Mouse (Mus musculus) CH12.LX (cell line): ENCODE data around the gene Tmem50b. TPM values are rescaled to one million over a fixed set of nuclear protein-coding genes. Genes with fewer than 3 reads are reported as not detected.
A peak's percentile ranks its signal among the peaks of the same experiment; 100 is the strongest.

Experiments
- DNase-seq: peaks from one replicate; pipeline ENCODE4 v3.0.0-alpha.2; 2013; ENCODE audit errors: extremely low read depth
- H3K27ac ChIP-seq: 2 replicates; pipeline ENCODE4 v1.5.1; 2012; ENCODE audit warnings: low read depth, mild to moderate bottlenecking, control low read depth, moderate library complexity; ENCODE audit not compliant: insufficient read depth
- H3K27me3 ChIP-seq: replicated peaks from 2 replicates; pipeline ENCODE3; 2012; ENCODE audit warnings: inconsistent platforms
- H3K36me3 ChIP-seq, 2 experiments: replicated peaks in 1 of 2; 2 replicates each; pipeline versions ENCODE3 to v1.6.1; 2012; ENCODE audit warnings: inconsistent platforms in 1 of 2, low read length in 1 of 2, mild to moderate bottlenecking in 1 of 2, mixed read lengths in 1 of 2, moderate library complexity in 1 of 2; ENCODE audit not compliant: control insufficient read depth in 1 of 2, insufficient read depth in 1 of 2
- H3K4me1 ChIP-seq, 2 experiments: 2 replicates each; pipeline ENCODE4 v1.6.1; 2012; ENCODE audit warnings: inconsistent platforms in 1 of 2, moderate library complexity in 1 of 2; ENCODE audit not compliant: insufficient read depth in 2 of 2, control insufficient read depth in 1 of 2
- H3K4me2 ChIP-seq: 2 replicates; pipeline ENCODE4 v1.6.1; 2012; ENCODE audit warnings: low read depth, mild to moderate bottlenecking, control low read depth; ENCODE audit not compliant: poor library complexity, insufficient read depth, severe bottlenecking
- H3K4me3 ChIP-seq, 3 experiments: fragments of 150-350 bp in 1 of 3; sonication (generic) in 1 of 3; replicated peaks in 1 of 3; 2 replicates each; pipeline versions ENCODE3 to v1.5.1; 2011 to 2012; ENCODE audit warnings: low read depth in 2 of 3, low read length in 2 of 3, mild to moderate bottlenecking in 2 of 3, moderate library complexity in 2 of 3, control low read depth in 1 of 3, improper control_type of control experiment in 1 of 3, inconsistent platforms in 1 of 3, mixed read lengths in 1 of 3; ENCODE audit not compliant: poor library complexity in 1 of 3
- H3K79me2 ChIP-seq: replicated peaks from 2 replicates; pipeline ENCODE4 v1.6.1; 2012; ENCODE audit warnings: mild to moderate bottlenecking, moderate library complexity; ENCODE audit not compliant: control insufficient read depth, poor library complexity, insufficient read depth, severe bottlenecking; ENCODE audit errors: extremely low read depth
- H3K9ac ChIP-seq: 2 replicates; pipeline ENCODE4 v1.6.1; 2012; ENCODE audit warnings: low read depth, mild to moderate bottlenecking, control low read depth, moderate library complexity; ENCODE audit not compliant: insufficient read depth
- H3K9me3 ChIP-seq: replicated peaks from 2 replicates; pipeline ENCODE3; 2012; ENCODE audit warnings: low read length, inconsistent platforms, mixed read lengths
- BHLHE40 ChIP-seq: IDR thresholded peaks from 2 replicates; pipeline ENCODE4 v1.6.1; 2011; ENCODE audit warnings: mild to moderate bottlenecking, low read depth, low read length, improper control_type of control experiment
- CHD1 ChIP-seq: IDR thresholded peaks from 2 replicates; pipeline ENCODE4 v1.6.1; 2012; ENCODE audit warnings: low read depth, low read length, improper control_type of control experiment, inconsistent platforms
- CHD2 ChIP-seq: IDR thresholded peaks from 2 replicates; pipeline ENCODE4 v1.6.1; 2011; ENCODE audit warnings: low read length, improper control_type of control experiment
- CTCF ChIP-seq, 2 experiments: IDR thresholded peaks in 1 of 2; conservative IDR thresholded peaks in 1 of 2; 2 replicates each; pipeline ENCODE4 v1.5.1; 2011 to 2012; ENCODE audit warnings: low read depth in 2 of 2, low read length in 2 of 2, improper control_type of control experiment in 1 of 2, inconsistent platforms in 1 of 2, mild to moderate bottlenecking in 1 of 2, moderate library complexity in 1 of 2
- E2F4 ChIP-seq: IDR thresholded peaks from 2 replicates; pipeline ENCODE4 v1.6.1; 2011; ENCODE audit warnings: low read depth, low read length, improper control_type of control experiment; ENCODE audit not compliant: insufficient replicate concordance
- ELF1 ChIP-seq: IDR thresholded peaks from 2 replicates; pipeline ENCODE4 v1.6.1; 2014; ENCODE audit warnings: low read depth, mild to moderate bottlenecking, inconsistent platforms, low read length, improper control_type of control experiment
- ETS1 ChIP-seq: conservative IDR thresholded peaks from 2 replicates; pipeline ENCODE4 v1.6.1; 2012; ENCODE audit warnings: low read depth, mild to moderate bottlenecking, inconsistent platforms, low read length, improper control_type of control experiment, moderate library complexity
- GABPA ChIP-seq: IDR thresholded peaks from 2 replicates; pipeline ENCODE4 v1.6.1; 2012; ENCODE audit warnings: low read depth, low read length, improper control_type of control experiment, inconsistent platforms; ENCODE audit not compliant: insufficient replicate concordance
- HCFC1 ChIP-seq: IDR thresholded peaks from 2 replicates; pipeline ENCODE4 v1.6.1; 2012; ENCODE audit warnings: low read depth, mild to moderate bottlenecking, inconsistent platforms, low read length, improper control_type of control experiment
- IRF4 ChIP-seq: IDR thresholded peaks from 2 replicates; pipeline ENCODE4 v1.6.1; 2014; ENCODE audit warnings: low read depth, mild to moderate bottlenecking, inconsistent platforms, low read length, improper control_type of control experiment
- JUN ChIP-seq: IDR thresholded peaks from 2 replicates; pipeline ENCODE4 v1.6.1; 2011; ENCODE audit warnings: low read depth, mild to moderate bottlenecking, low read length, improper control_type of control experiment, moderate library complexity; ENCODE audit not compliant: insufficient read depth
- JUND ChIP-seq: conservative IDR thresholded peaks from 2 replicates; pipeline ENCODE4 v1.6.1; 2011; ENCODE audit warnings: low read depth, low read length, improper control_type of control experiment
- KAT2A ChIP-seq: IDR thresholded peaks from 2 replicates; pipeline ENCODE4 v1.6.1; 2012; ENCODE audit warnings: low read length, improper control_type of control experiment, inconsistent platforms; ENCODE audit not compliant: insufficient replicate concordance
- MAFK ChIP-seq: IDR thresholded peaks from 2 replicates; pipeline ENCODE4 v1.6.1; 2011; ENCODE audit warnings: low read length, improper control_type of control experiment; ENCODE audit not compliant: insufficient replicate concordance
- MAX ChIP-seq: IDR thresholded peaks from 2 replicates; pipeline ENCODE4 v1.6.1; 2011; ENCODE audit warnings: low read length, improper control_type of control experiment
- MAZ ChIP-seq: IDR thresholded peaks from 2 replicates; pipeline ENCODE4 v1.6.1; 2012; ENCODE audit warnings: low read depth, mild to moderate bottlenecking, inconsistent platforms, low read length, improper control_type of control experiment, moderate library complexity
- MEF2A ChIP-seq: IDR thresholded peaks from 2 replicates; pipeline ENCODE4 v1.6.1; 2014; ENCODE audit warnings: low read depth, mild to moderate bottlenecking, inconsistent platforms, low read length, improper control_type of control experiment, borderline replicate concordance
- MXI1 ChIP-seq: IDR thresholded peaks from 2 replicates; pipeline ENCODE4 v1.6.1; 2011; ENCODE audit warnings: mild to moderate bottlenecking, low read depth, low read length, improper control_type of control experiment
- MYC ChIP-seq: IDR thresholded peaks from 2 replicates; pipeline ENCODE4 v1.6.1; 2011; ENCODE audit warnings: low read depth, mild to moderate bottlenecking, improper control_type of control experiment, low read length
- NELFE ChIP-seq: IDR thresholded peaks from 2 replicates; pipeline ENCODE4 v1.6.1; 2011; ENCODE audit warnings: low read depth, low read length, improper control_type of control experiment
- NRF1 ChIP-seq: IDR thresholded peaks from 2 replicates; pipeline ENCODE4 v1.6.1; 2014; ENCODE audit warnings: low read depth, mild to moderate bottlenecking, inconsistent platforms, low read length, improper control_type of control experiment, moderate library complexity
- PAX5 ChIP-seq: IDR thresholded peaks from 2 replicates; pipeline ENCODE4 v1.6.1; 2012; ENCODE audit warnings: low read length, inconsistent platforms, mixed read lengths
- POLR2A ChIP-seq: IDR thresholded peaks from 2 replicates; pipeline ENCODE4 v1.6.1; 2011; ENCODE audit warnings: low read depth, mild to moderate bottlenecking, improper control_type of control experiment, low read length
- POLR2AphosphoS2 ChIP-seq: IDR thresholded peaks from 2 replicates; pipeline ENCODE4 v1.6.1; 2011; ENCODE audit warnings: low read depth, low read length, improper control_type of control experiment
- RAD21 ChIP-seq: IDR thresholded peaks from 2 replicates; pipeline ENCODE4 v1.6.1; 2011; ENCODE audit warnings: low read depth, mild to moderate bottlenecking, low read length, improper control_type of control experiment, moderate library complexity
- RCOR1 ChIP-seq: conservative IDR thresholded peaks from 2 replicates; pipeline ENCODE4 v1.6.1; 2012; ENCODE audit warnings: low read depth, mild to moderate bottlenecking, inconsistent platforms, low read length, improper control_type of control experiment
- SIN3A ChIP-seq: IDR thresholded peaks from 2 replicates; pipeline ENCODE4 v1.6.1; 2012; ENCODE audit warnings: low read length, improper control_type of control experiment, inconsistent platforms
- SMC3 ChIP-seq: IDR thresholded peaks from 2 replicates; pipeline ENCODE4 v1.6.1; 2011; ENCODE audit warnings: low read depth, low read length, improper control_type of control experiment
- TBP ChIP-seq: conservative IDR thresholded peaks from 2 replicates; pipeline ENCODE4 v1.6.1; 2011; ENCODE audit warnings: low read depth, low read length, improper control_type of control experiment
- TCF12 ChIP-seq: IDR thresholded peaks from 2 replicates; pipeline ENCODE4 v1.6.1; 2014; ENCODE audit warnings: low read depth, mild to moderate bottlenecking, inconsistent platforms, low read length, improper control_type of control experiment
- UBTF ChIP-seq: IDR thresholded peaks from 2 replicates; pipeline ENCODE4 v1.6.1; 2012; ENCODE audit warnings: low read depth, mild to moderate bottlenecking, inconsistent platforms, low read length, improper control_type of control experiment, moderate library complexity
- USF1 ChIP-seq: IDR thresholded peaks from 2 replicates; pipeline ENCODE4 v1.6.1; 2014; ENCODE audit warnings: low read depth, mild to moderate bottlenecking, inconsistent platforms, low read length, improper control_type of control experiment
- USF2 ChIP-seq: conservative IDR thresholded peaks from 2 replicates; pipeline ENCODE4 v1.6.1; 2011; ENCODE audit warnings: low read depth, low read length, improper control_type of control experiment
- ZC3H11A ChIP-seq: IDR thresholded peaks from 2 replicates; pipeline ENCODE4 v1.6.1; 2012; ENCODE audit warnings: low read depth, mild to moderate bottlenecking, inconsistent platforms, low read length, improper control_type of control experiment
- ZKSCAN1 ChIP-seq: IDR thresholded peaks from 2 replicates; pipeline ENCODE4 v1.6.1; 2012; ENCODE audit warnings: low read depth, inconsistent platforms, low read length, improper control_type of control experiment, borderline replicate concordance
- ZMIZ1 ChIP-seq: IDR thresholded peaks from 2 replicates; pipeline ENCODE4 v1.6.1; 2012; ENCODE audit warnings: low read depth, mild to moderate bottlenecking, inconsistent platforms, low read length, improper control_type of control experiment
- ZNF384 ChIP-seq: IDR thresholded peaks from 2 replicates; pipeline ENCODE4 v1.6.1; 2012; ENCODE audit warnings: low read depth, low read length, improper control_type of control experiment, inconsistent platforms
- dilution Hi-C: fragments of 300-500 bp; cut with MboI; formaldehyde crosslinking; loops from 2 replicates; pipeline ENCODE4 v1.14.3; 2020; ENCODE audit warnings: low sequenced_read_pairs; ENCODE audit not compliant: extremely low pct_unique_long_range_greater_than_20kb, extremely low pct_ligation_motif_present
- in situ Hi-C: fragments of 300-500 bp; cut with MboI; formaldehyde crosslinking; loops from 3 replicates; pipeline ENCODE4 v1.14.3; 2019; ENCODE audit warnings: low sequenced_read_pairs, low pct_ligation_motif_present, low pct_unique_long_range_greater_than_20kb, mixed read lengths
- polyA plus RNA-seq: library from polyadenylated mRNA; unstranded; fragments of >175 nt; gene quantifications from 2 replicates; pipeline ENCODE4 v1.2.1, GENCODE M21; 2012; ENCODE audit warnings: low read depth; ENCODE audit not compliant: insufficient read length
- total RNA-seq, 2 experiments: library from RNA; depleted of rRNA; stranded (reverse); fragments of 300-350 nt in 1 of 2; fragments of >200 nt in 1 of 2; gene quantifications; 2 replicates each; pipeline ENCODE4 v1.2.3; 2012 to 2014

Tmem50b gene
- total and polyA plus RNA-seq, 3 experiments = 6.1 to 15.9 (median 12.7) TPM

GRCm38 (mm10) chr16:91561541-91562457 lies 35.8 kb downstream of the Tmem50b start:
- Histone ChIP-seq H3K27ac (peak overlapping the region; percentile 85), H3K4me3 (peak overlapping the region in 2 of 3 experiments; percentile 5 to 18), H3K4me1 (peaks cover 15 to 32% of the 10 kb centered on the region in 2 experiments), H3K79me2 (no peaks in the 10 kb centered on the region), H3K36me3 (peaks cover 55 to 75% of the 10 kb centered on the region in 2 experiments), H3K27me3 (no peaks in the 10 kb centered on the region), H3K9me3 (no peaks in the 10 kb centered on the region), H3K4me2 (peak overlapping the region; percentile 18), H3K9ac (peak overlapping the region; percentile 32; the same call in 1 of the 2 replicates)
- in situ Hi-C loops = no loop called here
- dilution Hi-C loops = no loop called here
- DNase-seq = peak; percentile 96
- 0 out of 2 replicates have a peak, but pooled peaks have one; percentile 58 for TF ChIP-seq KAT2A
- TF ChIP-seq JUN = peak; percentile 45; the same call in 1 of the 2 replicates
- no peak for TF ChIP-seq CTCF (conservative IDR thresholded peaks at IDR 0.05 in 1 of 2, IDR thresholded peaks at IDR 0.05 in 1 of 2; ENCODE audit: low read depth in 2 of 2, low read length in 2 of 2)
- 0 out of 2 replicates have a peak, but pooled peaks have one; percentile 24 for TF ChIP-seq NELFE
- TF ChIP-seq USF1 = peak; percentile 80
- TF ChIP-seq ZC3H11A = no peak
- TF ChIP-seq ZNF384 = no peak
- TF ChIP-seq POLR2AphosphoS2 = 0 out of 2 replicates have a peak, but pooled peaks have one; percentile 27
- no peak for TF ChIP-seq ZKSCAN1
- TF ChIP-seq RAD21 = no peak
- TF ChIP-seq POLR2A = peak; percentile 59; the same call in 1 of the 2 replicates
- peak; percentile 97 for TF ChIP-seq BHLHE40
- TF ChIP-seq E2F4 = no peak
- peak; percentile 75 for TF ChIP-seq TCF12
- TF ChIP-seq TBP = 0 out of 2 replicates have a peak, but pooled peaks have one; percentile 14
- peak; percentile 84 for TF ChIP-seq MEF2A
- peak; percentile 98 for TF ChIP-seq MYC
- no peak for TF ChIP-seq GABPA
- TF ChIP-seq MAFK = peak; percentile 88
- peak; percentile 18; the same call in 1 of the 2 replicates for TF ChIP-seq HCFC1
- peak; percentile 92 for TF ChIP-seq ETS1
- peak; percentile 7; the same call in 1 of the 2 replicates for TF ChIP-seq SMC3
- peak; percentile 76 for TF ChIP-seq USF2
- TF ChIP-seq MAZ = peak; percentile 57; the same call in 1 of the 2 replicates
- peak; percentile 70 for TF ChIP-seq ELF1
- TF ChIP-seq MAX = peak; percentile 98
- peak; percentile 91; the same call in 1 of the 2 replicates for TF ChIP-seq SIN3A
- TF ChIP-seq CHD2 = peak; percentile 79
- TF ChIP-seq UBTF = peak; percentile 40; the same call in 1 of the 2 replicates
- TF ChIP-seq CHD1 = 0 out of 2 replicates have a peak, but pooled peaks have one; percentile 64
- peak; percentile 97 for TF ChIP-seq IRF4
- peak; percentile 88; the same call in 1 of the 2 replicates for TF ChIP-seq MXI1
- peak; percentile 96 for TF ChIP-seq RCOR1
- TF ChIP-seq NRF1 = peak; percentile 84
- peak; percentile 42 for TF ChIP-seq ZMIZ1
- TF ChIP-seq PAX5 = no peak
- peak; percentile 82 for TF ChIP-seq JUND
